Mouse (Mus musculus): Measurements from ENCODE around the gene Add3. TPM values are rescaled to one million over a fixed set of nuclear protein-coding genes. Genes with fewer than 3 reads are reported as not detected.
A peak's percentile ranks its signal among the peaks of the same experiment; 100 is the strongest.

Gene Add3
- polyA plus RNA-seq, 1 experiment from 2014 or later = 52.4 TPM

GRCm38 (mm10) chr19:53185486-53186134 lies 45.4 kb downstream of the Add3 start:
- H3K36me3 ChIP-seq (ENCODE audit: control insufficient read depth, insufficient read depth, low read length) = no peaks in the 10 kb centered on the region; the same call in 1 of the 2 replicates
- peaks cover 14% of the 10 kb centered on the region for H3K4me1 ChIP-seq (replicated peaks; ENCODE audit: control insufficient read depth, insufficient read depth)
- no peak overlapping the region for H3K4me3 ChIP-seq (ENCODE audit: low read depth, low read length)
- no peak overlapping the region; the same call in 1 of the 2 replicates for H3K4me2 ChIP-seq (replicated peaks; ENCODE audit: low read depth)
- ATAC-seq (ENCODE audit: low FRiP score, low TSS enrichment) = peak; percentile 61
- no peaks in the 10 kb centered on the region for H3K27me3 ChIP-seq (ENCODE audit: control insufficient read depth, insufficient read depth, low read length)
- H3K9me3 ChIP-seq (ENCODE audit: control insufficient read depth, low read length) = no peaks in the 10 kb centered on the region
- peak; percentile 71 for DNase-seq (ENCODE audit: low spot score)
- no peak overlapping the region for H3K9ac ChIP-seq (ENCODE audit: low read length)
- 31% methylated on average over 8 of the region's 8 CpGs for WGBS
- H3K27ac ChIP-seq (replicated peaks) = 0 out of 2 replicates have a peak overlapping the region, but pooled peaks have one; percentile 5
- TF ChIP-seq EP300 (optimal IDR thresholded peaks at IDR 0.05) (no peak), CTCF (IDR thresholded peaks at IDR 0.05; ENCODE audit: low read depth) (no peak)

- DNase-seq (ENCODE audit: low spot score) (no peak), ATAC-seq (ENCODE audit: low FRiP score, low TSS enrichment) (no peak)
- H3K36me3 ChIP-seq (ENCODE audit: control insufficient read depth, insufficient read depth, low read length) = no peaks in the 10 kb centered on the region; the same call in 1 of the 2 replicates
- no peaks in the 10 kb centered on the region for H3K27me3 ChIP-seq (ENCODE audit: control insufficient read depth, insufficient read depth, low read length)
- H3K4me1 ChIP-seq (replicated peaks; ENCODE audit: control insufficient read depth, insufficient read depth) = peaks cover 12% of the 10 kb centered on the region
- no peaks in the 10 kb centered on the region for H3K9me3 ChIP-seq (ENCODE audit: control insufficient read depth, low read length)
- H3K4me3 ChIP-seq (ENCODE audit: low read depth, low read length) = no peak overlapping the region
- 0 out of 2 replicates have a peak overlapping the region, but pooled peaks have one; percentile 14 for H3K27ac ChIP-seq (replicated peaks)
- TF ChIP-seq EP300 (optimal IDR thresholded peaks at IDR 0.05) = no peak
- TF ChIP-seq CTCF (IDR thresholded peaks at IDR 0.05; ENCODE audit: low read depth) = no peak
- no peak overlapping the region for H3K4me2 ChIP-seq (replicated peaks; ENCODE audit: low read depth)
- WGBS = 63% methylated on average over 4 of the region's 4 CpGs
- no peak overlapping the region for H3K9ac ChIP-seq (ENCODE audit: low read length)
Measured at GRCm38 (mm10) chr19:53186456-53186855, 46.2 kb downstream of the Add3 start.

- H3K36me3 ChIP-seq (ENCODE audit: control insufficient read depth, insufficient read depth, low read length) = no peaks in the 10 kb centered on the region; the same call in 1 of the 2 replicates
- no peak for TF ChIP-seq CTCF (IDR thresholded peaks at IDR 0.05; ENCODE audit: low read depth)
- TF ChIP-seq EP300 (optimal IDR thresholded peaks at IDR 0.05) = no peak
- H3K9ac ChIP-seq (ENCODE audit: low read length) = no peak overlapping the region
- H3K4me1 ChIP-seq (replicated peaks; ENCODE audit: control insufficient read depth, insufficient read depth) = peaks cover 12% of the 10 kb centered on the region
- no peak for DNase-seq (ENCODE audit: low spot score)
- no peak overlapping the region for H3K4me3 ChIP-seq (ENCODE audit: low read depth, low read length)
- ATAC-seq (ENCODE audit: low FRiP score, low TSS enrichment) = no peak
- no peaks in the 10 kb centered on the region for H3K27me3 ChIP-seq (ENCODE audit: control insufficient read depth, insufficient read depth, low read length)
- no peak overlapping the region for H3K4me2 ChIP-seq (replicated peaks; ENCODE audit: low read depth)
- no peaks in the 10 kb centered on the region for H3K9me3 ChIP-seq (ENCODE audit: control insufficient read depth, low read length)
- WGBS = 65% methylated on average over 7 of the region's 7 CpGs
- H3K27ac ChIP-seq (replicated peaks) = peak overlapping the region; percentile 40; the same call in 1 of the 2 replicates
Measured at GRCm38 (mm10) chr19:53187533-53187932, 47.3 kb downstream of the Add3 start.

- no peak for DNase-seq (ENCODE audit: low spot score)
- Histone ChIP-seq H3K27me3 (ENCODE audit: control insufficient read depth, insufficient read depth, low read length) (no peaks in the 10 kb centered on the region), H3K4me1 (replicated peaks; ENCODE audit: control insufficient read depth, insufficient read depth) (peaks cover 6% of the 10 kb centered on the region), H3K4me3 (ENCODE audit: low read depth, low read length) (no peak overlapping the region), H3K9me3 (ENCODE audit: control insufficient read depth, low read length) (no peaks in the 10 kb centered on the region), H3K27ac (replicated peaks) (0 out of 2 replicates have a peak overlapping the region, but pooled peaks have one; percentile 45), H3K36me3 (ENCODE audit: control insufficient read depth, insufficient read depth, low read length) (no peaks in the 10 kb centered on the region; the same call in 1 of the 2 replicates), H3K4me2 (replicated peaks; ENCODE audit: low read depth) (no peak overlapping the region), H3K9ac (ENCODE audit: low read length) (no peak overlapping the region)
- ATAC-seq (ENCODE audit: low FRiP score, low TSS enrichment) = no peak
- WGBS = 58% methylated on average over 6 of the region's 6 CpGs
- TF ChIP-seq EP300 (optimal IDR thresholded peaks at IDR 0.05) (no peak), CTCF (IDR thresholded peaks at IDR 0.05; ENCODE audit: low read depth) (no peak)
Measured at GRCm38 (mm10) chr19:53188186-53188585, 47.9 kb downstream of the Add3 start.

- 74% methylated on average over 5 of the region's 5 CpGs for WGBS
- Histone ChIP-seq H3K9me3 (ENCODE audit: control insufficient read depth, low read length) (no peaks in the 10 kb centered on the region), H3K36me3 (ENCODE audit: control insufficient read depth, insufficient read depth, low read length) (no peaks in the 10 kb centered on the region; the same call in 1 of the 2 replicates), H3K27me3 (ENCODE audit: control insufficient read depth, insufficient read depth, low read length) (no peaks in the 10 kb centered on the region), H3K4me3 (ENCODE audit: low read depth, low read length) (no peak overlapping the region), H3K4me2 (replicated peaks; ENCODE audit: low read depth) (no peak overlapping the region), H3K4me1 (replicated peaks; ENCODE audit: control insufficient read depth, insufficient read depth) (peaks cover 5% of the 10 kb centered on the region; the same call in 1 of the 2 replicates), H3K27ac (replicated peaks) (no peak overlapping the region), H3K9ac (ENCODE audit: low read length) (no peak overlapping the region)
- no peak for DNase-seq (ENCODE audit: low spot score)
- no peak for ATAC-seq (ENCODE audit: low FRiP score, low TSS enrichment)
- TF ChIP-seq CTCF (IDR thresholded peaks at IDR 0.05; ENCODE audit: low read depth) (no peak), EP300 (optimal IDR thresholded peaks at IDR 0.05) (no peak)
Measured at GRCm38 (mm10) chr19:53188724-53189220, 48.5 kb downstream of the Add3 start.

GRCm38 (mm10) chr19:53189736-53190135 lies 49.5 kb downstream of the Add3 start:
- Histone ChIP-seq H3K4me1 (replicated peaks; ENCODE audit: control insufficient read depth, insufficient read depth) (peaks cover under 1% of the 10 kb centered on the region; the same call in 1 of the 2 replicates), H3K36me3 (ENCODE audit: control insufficient read depth, insufficient read depth, low read length) (no peaks in the 10 kb centered on the region; the same call in 1 of the 2 replicates), H3K27me3 (ENCODE audit: control insufficient read depth, insufficient read depth, low read length) (no peaks in the 10 kb centered on the region), H3K9me3 (ENCODE audit: control insufficient read depth, low read length) (no peaks in the 10 kb centered on the region), H3K27ac (replicated peaks) (no peak overlapping the region), H3K4me3 (ENCODE audit: low read depth, low read length) (no peak overlapping the region), H3K4me2 (replicated peaks; ENCODE audit: low read depth) (no peak overlapping the region), H3K9ac (ENCODE audit: low read length) (no peak overlapping the region)
- no peak for TF ChIP-seq CTCF (IDR thresholded peaks at IDR 0.05; ENCODE audit: low read depth)
- TF ChIP-seq EP300 (optimal IDR thresholded peaks at IDR 0.05) = no peak
- DNase-seq (ENCODE audit: low spot score) (no peak), ATAC-seq (ENCODE audit: low FRiP score, low TSS enrichment) (no peak)
- WGBS = 90% methylated on average over 3 of the region's 3 CpGs
